Mouse (Mus musculus): ENCODE measurements at regions not wholly inside any gene's neighbourhood (a gene's known extent, or its start where the extent isn't known, plus 50 kb on each side); places are given as distances from the start of the nearest gene placed in this dataset.

- no peak for DNase-seq
Observed at GRCm38 (mm10) chr1:73188796-73189195, 173.1 kb upstream of the Tnp1 start.

- no peak for DNase-seq
Observed at GRCm38 (mm10) chr1:73184477-73184876, 168.8 kb upstream of the Tnp1 start.

DNA sequence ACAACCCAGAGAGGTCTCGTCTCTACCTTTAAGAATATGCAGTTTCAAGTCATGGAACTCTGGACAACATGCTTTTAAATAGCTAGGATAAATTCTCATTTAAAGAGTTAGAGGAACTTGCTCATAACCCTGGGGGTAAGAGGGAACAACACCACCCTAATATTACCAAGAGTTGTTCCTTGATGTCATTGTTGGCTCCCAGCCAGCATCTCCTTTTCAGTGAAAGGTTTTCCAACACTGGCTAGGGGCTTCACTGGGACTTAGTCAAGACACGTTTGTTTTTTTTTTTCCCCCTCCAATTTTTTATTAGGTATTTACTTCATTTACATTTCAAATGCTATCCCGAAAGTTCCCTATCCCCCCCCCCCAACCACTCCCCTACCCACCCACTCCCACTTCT is 163.1 kb upstream of the Tnp1 start:
- DNase-seq = peak; percentile 19 to 33

DNA sequence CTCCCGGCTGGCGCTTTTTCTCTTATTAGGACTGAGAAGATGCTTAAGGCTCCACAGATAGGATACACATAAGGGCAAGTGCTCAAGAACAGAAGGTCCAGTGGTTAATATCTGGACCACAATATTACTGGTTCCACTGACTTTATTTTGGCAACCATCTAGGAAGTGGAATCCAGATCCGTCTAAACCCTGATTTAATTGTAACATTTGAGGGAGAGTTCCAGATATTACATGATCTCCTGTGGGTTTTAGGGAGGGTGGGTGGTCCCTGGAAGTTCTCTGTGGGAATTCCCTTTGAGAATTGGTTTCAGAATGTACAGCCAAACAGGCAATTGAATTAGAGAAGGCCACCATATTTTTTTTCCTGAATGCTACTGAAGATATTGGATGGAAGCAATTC is 161.4 kb upstream of the Tnp1 start:
- no peak for DNase-seq

DNA sequence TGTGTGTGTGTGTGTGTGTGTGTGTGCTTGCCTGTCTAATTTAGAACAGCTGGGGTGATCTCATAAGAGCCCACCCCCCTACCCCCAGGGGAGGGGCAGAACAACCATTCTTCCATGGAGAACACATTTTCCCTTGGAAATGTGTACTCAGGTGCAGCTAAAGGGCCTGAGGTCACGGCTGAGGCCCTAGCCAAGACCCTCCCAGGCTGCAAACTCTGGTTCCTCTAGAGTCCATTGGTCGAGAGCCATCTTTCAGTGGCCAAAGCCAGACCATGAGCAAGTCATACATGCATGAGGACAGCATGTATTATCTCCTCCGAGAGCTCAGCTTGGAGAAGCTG is 154.9 kb upstream of the Tnp1 start:
- peak; percentile 16 to 22 for DNase-seq

- DNase-seq = no peak
Observed at GRCm38 (mm10) chr1:73169929-73170667, 154.4 kb upstream of the Tnp1 start.

- DNase-seq = no peak
Observed at GRCm38 (mm10) chr1:73169077-73169869, 153.6 kb upstream of the Tnp1 start.

- no peak for DNase-seq
Observed at GRCm38 (mm10) chr1:73160199-73160598, 144.5 kb upstream of the Tnp1 start.

GRCm38 (mm10) chr1:73159405-73159976 is 143.8 kb upstream of the Tnp1 start:
- DNase-seq = no peak

- DNase-seq = peak in 1 of 2 experiments; percentile 20
Observed at GRCm38 (mm10) chr1:73153438-73154097, 137.9 kb upstream of the Tnp1 start.

DNA sequence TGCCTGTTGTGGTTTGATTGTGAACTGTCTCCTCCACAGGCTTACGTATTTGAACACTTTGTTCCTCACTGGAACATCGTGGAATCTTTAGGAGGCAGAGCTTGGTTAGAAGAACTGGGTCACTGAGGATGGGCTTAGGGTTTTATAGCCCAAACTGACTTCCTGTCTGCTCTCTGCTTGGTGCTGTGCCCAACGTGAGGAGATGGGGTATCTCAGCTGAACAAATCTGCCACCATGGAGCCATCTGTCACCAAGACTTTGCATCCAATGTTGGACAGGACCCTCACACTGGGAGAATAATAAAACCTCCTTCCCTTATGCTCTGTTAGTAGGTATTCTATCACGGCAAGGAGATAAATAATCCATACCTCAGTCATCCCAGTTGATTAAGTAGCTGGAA is 134.2 kb upstream of the Tnp1 start:
- peak; percentile 71 to 78 for DNase-seq

GRCm38 (mm10) chr1:73142845-73143244 is 127.1 kb upstream of the Tnp1 start:
- no peak for DNase-seq

- DNase-seq = no peak
Observed at GRCm38 (mm10) chr1:73140557-73141345, 125.0 kb upstream of the Tnp1 start.

GRCm38 (mm10) chr1:73130215-73130861 is 114.6 kb upstream of the Tnp1 start:
- no peak for DNase-seq

DNA sequence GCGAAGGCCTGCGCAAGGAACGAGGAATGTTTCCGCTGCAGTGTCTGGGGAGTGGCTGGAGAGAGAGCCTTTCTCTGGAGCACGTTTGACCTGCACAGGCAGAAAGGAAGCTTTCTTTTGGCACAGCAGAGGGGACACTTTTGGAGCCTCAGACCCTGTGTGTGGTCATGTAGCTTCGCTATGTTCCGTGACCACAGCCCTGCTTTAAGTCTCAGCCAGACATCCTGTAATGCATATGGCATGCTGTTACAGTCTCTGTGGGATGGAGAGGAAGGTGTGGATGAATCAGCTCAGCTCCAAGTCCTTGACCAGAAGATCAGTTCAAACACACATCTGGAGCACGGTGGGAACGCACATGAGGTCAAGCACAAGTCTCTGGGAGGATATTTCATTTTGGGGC is 107.3 kb upstream of the Tnp1 start:
- no peak for DNase-seq

DNA sequence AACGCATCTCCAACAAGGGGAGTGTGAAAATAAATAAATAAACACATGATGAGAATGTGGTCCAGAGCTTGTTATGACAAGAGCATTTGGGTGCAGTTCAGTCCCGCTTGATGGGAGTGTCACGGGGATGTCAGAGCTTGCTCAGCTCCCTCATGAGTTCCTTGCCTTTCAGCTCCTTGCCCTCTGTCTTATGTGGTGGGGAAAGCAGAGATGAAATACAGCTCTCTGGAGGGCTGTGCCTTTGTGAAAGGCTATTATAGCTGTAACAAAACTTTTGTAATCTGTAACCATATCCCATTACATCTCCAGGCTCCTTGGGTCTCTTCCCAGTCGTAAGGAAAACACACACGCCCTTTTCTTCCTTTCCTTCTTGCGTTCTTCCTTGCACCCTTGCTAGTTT is 103.0 kb upstream of the Tnp1 start:
- DNase-seq = no peak

GRCm38 (mm10) chr1:73116526-73116925 is 100.8 kb upstream of the Tnp1 start:
- DNase-seq = no peak

DNA sequence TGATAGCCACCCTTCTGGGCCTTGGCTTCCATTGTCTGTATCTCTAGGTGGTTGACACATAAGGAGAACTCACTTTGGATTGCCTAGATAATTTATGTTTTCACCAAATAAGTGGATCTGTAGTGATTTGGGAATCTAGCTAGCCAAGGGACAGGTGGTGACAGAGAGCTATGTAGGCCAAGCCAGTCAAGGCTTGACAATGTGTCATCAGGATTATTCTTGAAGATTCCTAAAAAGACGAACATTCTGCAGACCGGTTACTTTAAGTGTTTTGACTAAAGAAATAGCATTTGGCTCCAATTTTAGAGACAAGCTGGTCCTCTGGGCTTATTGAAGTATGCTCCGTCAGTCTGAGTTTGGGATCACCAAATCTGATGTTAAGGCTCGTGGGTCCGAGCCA is 100.1 kb upstream of the Tnp1 start:
- no peak for DNase-seq

- DNase-seq = no peak
Observed at GRCm38 (mm10) chr1:73113137-73113536, 97.4 kb upstream of the Tnp1 start.

DNA sequence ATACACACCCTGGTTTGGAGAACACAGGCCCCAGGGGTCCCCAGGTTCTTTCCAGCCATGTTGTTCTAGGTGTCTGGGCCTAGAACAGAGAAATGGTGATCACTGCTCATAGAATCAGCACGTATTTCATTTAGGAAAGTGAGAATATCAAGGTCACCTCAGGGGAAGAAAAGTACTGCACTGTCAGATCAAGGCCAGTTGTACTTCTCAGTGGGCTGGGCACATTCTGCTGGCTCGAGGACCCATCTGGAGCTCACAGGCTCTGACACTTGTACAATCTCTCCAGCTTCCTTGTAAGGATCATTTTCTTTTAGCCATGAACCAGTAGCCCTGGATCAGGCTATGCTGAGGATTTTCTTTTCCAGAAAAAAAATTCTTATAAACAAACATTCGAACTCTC is 97.0 kb upstream of the Tnp1 start:
- DNase-seq = no peak

DNA sequence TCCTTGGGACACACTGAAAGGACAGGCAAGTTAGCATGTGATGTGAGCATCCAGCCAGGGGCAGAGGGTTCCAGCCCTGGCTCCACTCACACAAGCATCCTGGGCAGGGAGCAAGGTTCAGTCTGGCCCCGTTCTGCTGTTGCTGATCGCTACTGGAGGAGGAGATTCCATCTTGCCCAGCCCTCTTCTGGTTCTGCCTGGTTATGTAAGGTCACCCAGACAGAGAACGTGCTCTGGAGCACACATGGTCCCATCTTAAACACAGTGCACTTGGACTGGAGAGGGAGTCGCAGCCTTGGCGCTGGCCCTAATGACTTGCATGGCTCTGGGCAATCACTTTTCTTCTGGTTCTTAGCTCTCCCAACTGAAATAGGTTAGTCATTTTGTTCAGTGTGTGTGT is 96.2 kb upstream of the Tnp1 start:
- DNase-seq = no peak

DNA sequence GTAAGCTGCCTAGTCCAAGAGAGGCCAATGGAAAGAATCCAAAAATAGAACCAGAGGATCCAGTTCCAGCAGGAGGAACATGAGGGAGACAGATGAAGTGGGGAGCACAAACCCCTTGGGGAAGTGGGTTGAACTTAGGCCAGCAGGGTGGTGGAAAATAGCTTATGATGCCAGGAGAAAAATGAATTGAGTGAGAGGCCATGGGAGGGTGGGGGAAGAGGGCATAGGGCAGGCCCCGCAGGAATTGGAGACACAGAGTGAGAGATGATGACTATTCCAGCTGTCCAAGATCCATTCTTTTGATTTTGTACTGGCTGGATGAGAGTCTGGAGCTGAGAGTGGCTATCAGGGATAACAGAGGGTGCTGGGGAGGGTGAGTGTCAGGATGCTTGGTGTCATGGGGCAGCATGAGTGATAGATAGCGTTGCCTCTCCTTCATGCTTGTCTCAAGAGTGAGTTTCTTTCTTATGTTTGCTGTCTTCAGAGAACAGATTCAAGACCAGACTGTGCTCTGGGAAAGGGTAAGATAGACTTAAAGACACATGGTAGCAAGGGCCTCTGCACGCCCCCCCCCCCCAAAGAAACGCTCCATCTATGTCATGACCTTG is 90.3 kb upstream of the Tnp1 start:
- peak; percentile 43 to 67 for DNase-seq

Data from cerebellum, postnatal 10 days (tissue).